Mouse (Mus musculus) heart, postnatal 4 days (tissue): ENCODE measurements at regions not wholly inside any gene's neighbourhood (a gene's known extent, or its start where the extent isn't known, plus 50 kb on each side); places are given as distances from the start of the nearest gene placed in this dataset.

Source experiments
- DNase-seq: peaks from one replicate; pipeline ENCODE4 v3.0.0; 2021

- no peak for DNase-seq
Measured at GRCm38 (mm10) chr6:59556668-59557310, 130.7 kb upstream of the Gprin3 start.

DNA sequence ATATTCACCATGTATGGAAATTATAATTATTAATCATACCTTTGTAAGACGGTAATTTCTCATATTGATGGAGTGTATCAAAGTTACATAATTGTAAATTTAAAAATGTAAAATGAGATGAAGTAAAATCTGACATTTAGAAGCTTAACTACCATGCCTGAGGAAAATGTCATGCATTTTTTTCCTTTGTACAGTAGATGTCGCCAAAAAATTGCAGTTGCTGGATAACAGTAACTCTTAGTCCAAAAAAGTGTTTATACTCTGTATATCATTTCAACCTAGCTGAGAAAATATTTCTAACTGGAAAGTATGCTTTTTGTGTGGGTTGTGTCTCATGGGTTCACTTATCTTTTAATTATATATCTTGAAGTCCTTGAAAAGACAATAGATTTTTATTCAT lies 110.9 kb upstream of the Gprin3 start:
- DNase-seq: no peak

DNA sequence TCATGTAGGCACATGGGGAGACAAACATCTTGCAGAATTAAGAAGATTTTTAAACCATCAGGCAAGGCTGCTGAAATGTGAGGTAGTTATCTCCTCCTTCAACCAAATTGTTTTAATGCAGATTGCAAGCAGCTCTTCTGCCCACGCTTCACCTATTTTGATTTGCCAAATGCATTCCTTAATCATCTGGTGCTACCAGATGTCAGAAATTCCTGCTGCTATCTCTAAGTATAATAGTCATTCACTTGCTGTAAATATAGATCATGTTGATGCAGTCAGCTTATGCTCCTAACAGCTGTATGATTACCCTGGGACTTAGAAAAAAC lies 98.8 kb upstream of the Gprin3 start:
- no peak for DNase-seq

DNA sequence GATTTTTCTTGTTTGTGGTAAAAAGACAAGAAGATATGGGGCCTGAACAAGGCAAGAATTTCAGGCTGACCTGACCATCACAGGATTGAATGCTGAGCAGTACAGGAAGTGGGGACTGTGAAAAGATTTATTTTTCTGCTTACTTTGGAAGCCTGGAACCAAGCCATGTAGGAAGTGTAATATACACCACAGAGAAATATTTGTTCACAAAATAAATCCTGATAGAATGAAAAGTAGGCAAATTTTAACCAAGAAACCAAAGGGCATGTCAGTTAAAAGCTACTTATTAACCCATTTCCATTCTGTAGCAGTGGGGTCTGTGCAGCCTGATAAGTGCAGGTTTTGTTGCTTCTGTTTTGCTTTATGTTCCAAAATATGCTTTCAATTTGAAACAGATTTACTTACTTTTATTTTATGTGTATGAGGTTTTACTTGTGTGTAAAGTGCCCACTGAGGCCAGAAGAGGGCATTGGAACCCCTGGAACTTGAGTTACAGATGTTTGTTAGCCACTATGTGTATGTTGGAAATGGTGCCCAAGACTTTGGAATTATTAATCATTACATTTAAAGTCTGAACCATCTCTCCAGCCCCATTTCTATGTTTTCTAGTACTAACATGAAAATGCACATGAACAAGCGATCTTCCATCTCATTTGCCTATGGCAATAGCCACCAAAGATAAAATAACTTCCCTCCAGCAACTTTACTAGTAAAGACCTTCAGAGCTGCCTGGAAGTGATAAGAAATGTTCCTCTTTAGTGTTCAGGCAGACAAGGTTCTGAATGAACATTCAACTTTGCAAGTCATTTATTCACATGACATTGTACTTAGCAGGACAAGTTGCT lies 98.2 kb upstream of the Gprin3 start:
- no peak for DNase-seq

- DNase-seq: no peak
Measured at GRCm38 (mm10) chr6:59522960-59523359, 96.9 kb upstream of the Gprin3 start.

DNA sequence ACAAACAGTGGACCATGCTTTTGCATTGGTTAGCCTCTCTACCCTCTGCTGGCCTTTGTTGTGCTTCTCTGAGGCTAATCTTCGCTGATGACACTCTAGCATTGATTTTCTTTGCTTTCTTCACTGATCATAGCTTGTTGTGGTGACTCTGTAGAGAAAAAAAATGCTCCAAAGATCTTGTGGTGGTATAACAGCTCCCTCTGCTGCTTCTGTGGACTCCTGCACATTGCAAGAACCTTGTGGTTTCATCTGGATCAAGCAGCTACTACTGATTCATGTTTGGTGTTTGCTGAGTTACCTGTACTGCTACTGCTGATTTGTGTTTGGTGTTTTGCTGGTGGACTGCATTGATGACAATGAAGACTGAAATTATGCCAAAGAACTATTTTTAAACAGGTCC lies 74.7 kb upstream of the Gprin3 start:
- DNase-seq: no peak

DNA sequence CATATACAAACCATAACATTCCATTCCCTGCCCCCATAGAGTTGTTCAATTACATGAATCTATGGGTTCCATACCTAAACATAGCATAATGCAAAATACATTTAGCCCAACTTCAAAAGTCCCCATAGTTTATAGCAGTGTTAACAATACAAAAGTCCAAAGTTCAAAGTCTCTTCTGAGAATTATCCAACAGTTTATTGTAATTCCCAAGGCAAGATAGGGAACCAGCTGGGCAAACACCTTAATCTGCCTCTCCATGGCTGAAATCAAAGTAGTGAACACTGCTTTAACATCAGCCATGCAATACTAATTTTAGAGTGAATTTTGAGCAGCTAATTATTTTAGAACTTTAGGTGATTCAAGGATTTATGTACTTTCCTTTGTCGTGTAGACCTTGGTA lies 72.7 kb upstream of the Gprin3 start:
- no peak for DNase-seq

DNA sequence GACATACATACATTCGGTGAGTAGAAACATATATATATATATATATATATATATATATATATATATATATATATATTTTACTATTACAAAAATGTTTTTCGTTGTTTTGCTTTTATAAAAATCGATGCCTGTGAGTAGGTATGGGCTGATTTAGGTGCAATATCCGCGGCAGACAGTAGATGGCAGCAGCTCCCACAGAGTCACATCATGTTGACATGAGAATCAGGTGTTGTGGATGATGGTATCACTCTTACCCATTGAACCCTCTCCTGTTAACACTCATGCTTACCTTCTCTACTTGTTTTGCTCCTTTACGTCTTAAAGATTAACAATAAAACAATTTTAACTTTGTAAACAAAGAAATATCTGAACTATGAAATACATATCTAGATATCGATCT lies 72.0 kb upstream of the Gprin3 start:
- peak; percentile 69 for DNase-seq

DNA sequence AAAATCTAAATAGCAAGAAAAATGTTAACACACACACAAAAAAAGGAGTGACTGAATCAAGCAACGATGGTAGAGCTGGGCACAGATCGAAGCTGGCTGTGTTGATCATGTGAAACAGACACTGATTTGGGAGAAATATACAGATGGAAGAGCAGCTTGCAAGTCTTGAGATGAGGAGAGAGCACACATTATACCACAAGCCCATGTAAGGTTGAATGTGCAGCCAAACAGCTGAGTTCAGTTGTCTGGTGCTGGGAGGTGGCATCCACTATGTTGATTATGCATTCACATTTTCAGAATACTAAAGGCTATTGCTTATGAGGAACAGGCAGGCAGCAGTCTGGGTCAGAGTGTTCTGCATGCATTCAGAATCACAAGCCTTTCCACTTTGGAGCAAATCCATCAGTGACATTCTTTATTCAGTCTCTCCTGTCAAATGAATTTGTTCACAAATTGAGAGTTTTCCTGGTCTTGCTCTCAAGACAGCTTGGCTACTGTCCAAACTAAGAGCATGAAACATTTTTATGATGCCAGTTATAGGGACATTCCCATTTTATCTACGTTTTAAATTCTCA lies 63.0 kb upstream of the Gprin3 start:
- no peak for DNase-seq

GRCm38 (mm10) chr6:59488386-59488785 lies 62.3 kb upstream of the Gprin3 start:
- DNase-seq: no peak

DNA sequence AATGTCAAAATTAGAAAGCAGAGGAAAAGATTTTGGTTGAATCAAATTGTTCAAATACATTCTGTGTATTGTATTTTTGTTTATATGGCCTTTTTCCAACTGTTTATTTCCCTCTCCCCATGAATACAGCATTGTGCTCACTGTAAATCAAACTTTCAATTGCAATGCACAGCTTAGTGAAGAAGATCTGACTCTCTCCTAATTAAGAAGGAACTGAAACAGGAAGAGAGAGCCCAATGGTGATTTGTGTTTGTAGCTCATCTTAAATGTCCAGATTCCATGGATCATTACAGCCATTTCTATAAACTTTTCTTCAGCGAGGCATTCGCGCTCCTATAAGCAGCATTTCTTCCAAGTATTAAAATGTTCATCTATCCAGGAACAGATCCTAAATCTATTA lies 57.9 kb upstream of the Gprin3 start:
- DNase-seq: no peak

GRCm38 (mm10) chr6:59483587-59483986 lies 57.5 kb upstream of the Gprin3 start:
- peak; percentile 55 for DNase-seq
